Mouse (Mus musculus): Measurements from ENCODE around the gene Nanos2. TPM values are rescaled to one million over a fixed set of nuclear protein-coding genes. Genes with fewer than 3 reads are reported as not detected.
A peak's percentile ranks its signal among the peaks of the same experiment; 100 is the strongest.

Nanos2 gene
- total and polyA plus RNA-seq, 2 experiments from 2014 or later, result 1.3 to 3.7 TPM

DNA sequence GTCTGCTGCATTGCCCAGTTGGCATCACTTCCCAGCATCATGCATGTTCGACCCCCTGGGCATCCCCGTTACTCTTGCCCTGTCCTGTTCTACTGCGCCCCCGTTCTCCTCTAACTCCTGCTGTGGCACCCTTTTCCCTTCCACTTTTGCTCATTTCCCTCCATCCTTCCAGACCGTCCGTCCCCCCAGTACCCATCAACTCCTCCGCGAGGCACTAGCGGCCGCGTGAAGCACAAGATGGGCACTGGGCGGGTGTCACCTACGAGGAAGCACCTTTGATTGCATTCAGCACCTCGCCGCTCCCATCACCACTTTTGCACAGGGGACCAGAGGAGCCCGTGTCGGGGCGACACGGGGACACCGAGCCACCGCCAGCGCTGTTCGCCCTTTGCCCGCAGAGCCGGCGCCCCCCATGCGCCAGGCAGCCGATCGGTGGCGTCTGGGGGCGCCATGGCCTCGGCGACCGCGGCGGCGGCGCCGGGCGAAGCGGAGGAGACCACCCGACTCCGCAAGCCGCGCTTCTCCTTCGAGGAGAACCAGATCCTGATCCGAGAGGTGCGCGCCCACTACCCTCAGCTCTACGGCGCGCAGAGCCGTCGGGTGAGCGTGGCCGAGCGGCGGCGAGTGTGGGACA lies 4.6 kb downstream of the Nanos2 start:
- peak overlapping the region; percentile 74 for H3K9ac ChIP-seq (replicated peaks; ENCODE audit: low read length, poor library complexity, severe bottlenecking)
- H3K4me3 ChIP-seq (ENCODE audit: low read depth, low read length), result peak overlapping the region; percentile 61
- peak; percentile 22 for DNase-seq (ENCODE audit: low spot score)
- no peaks in the 10 kb centered on the region for H3K9me3 ChIP-seq (ENCODE audit: low read length)
- under 1% methylated on average over 55 of the region's 59 CpGs for WGBS
- H3K27me3 ChIP-seq (ENCODE audit: insufficient read depth, low read length), result no peaks in the 10 kb centered on the region
- H3K36me3 ChIP-seq (ENCODE audit: insufficient read depth, low read length), result no peaks in the 10 kb centered on the region; the same call in 1 of the 2 replicates
- H3K27ac ChIP-seq (ENCODE audit: low read depth, low read length), result peak overlapping the region; percentile 69
- ATAC-seq (ENCODE audit: low FRiP score), result peak; percentile 2; the same call in 1 of the 2 replicates
- peak overlapping the region; percentile 78 for H3K4me2 ChIP-seq (ENCODE audit: low read depth, low read length, poor library complexity, severe bottlenecking)
- 0 out of 2 replicates have a peak, but pooled peaks have one; percentile 1 for TF ChIP-seq CTCF (IDR thresholded peaks at IDR 0.05)
- H3K4me1 ChIP-seq (ENCODE audit: insufficient read depth, low read length), result peaks cover 17% of the 10 kb centered on the region

DNA sequence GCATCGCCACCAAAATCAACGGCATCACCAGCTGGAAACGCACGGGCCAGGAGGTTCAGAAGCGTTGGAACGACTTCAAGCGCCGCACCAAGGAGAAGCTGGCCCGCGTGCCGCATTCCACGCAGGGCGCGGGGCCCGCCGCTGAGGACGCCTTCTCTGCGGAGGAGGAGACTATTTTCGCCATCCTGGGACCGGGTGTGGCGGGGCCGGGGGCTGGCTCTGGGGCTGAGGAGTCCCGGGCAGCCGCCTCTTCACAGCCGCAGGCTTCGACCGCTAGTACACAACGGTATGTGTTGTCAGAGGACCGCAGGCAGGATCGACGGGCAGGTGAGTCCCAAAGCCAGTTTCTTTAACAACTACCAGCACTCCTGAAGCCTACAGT lies 5.1 kb downstream of the Nanos2 start:
- peak overlapping the region; percentile 78 for H3K4me2 ChIP-seq (ENCODE audit: low read depth, low read length, poor library complexity, severe bottlenecking)
- 1% methylated on average over 31 of the region's 31 CpGs for WGBS
- peak overlapping the region; percentile 61 for H3K4me3 ChIP-seq (ENCODE audit: low read depth, low read length)
- no peak for ATAC-seq (ENCODE audit: low FRiP score)
- H3K36me3 ChIP-seq (ENCODE audit: insufficient read depth, low read length), result no peaks in the 10 kb centered on the region; the same call in 1 of the 2 replicates
- H3K27ac ChIP-seq (ENCODE audit: low read depth, low read length), result peak overlapping the region; percentile 69
- no peak for DNase-seq (ENCODE audit: low spot score)
- H3K27me3 ChIP-seq (ENCODE audit: insufficient read depth, low read length), result no peaks in the 10 kb centered on the region
- peaks cover 17% of the 10 kb centered on the region for H3K4me1 ChIP-seq (ENCODE audit: insufficient read depth, low read length)
- no peak for TF ChIP-seq CTCF (IDR thresholded peaks at IDR 0.05)
- no peaks in the 10 kb centered on the region for H3K9me3 ChIP-seq (ENCODE audit: low read length)
- H3K9ac ChIP-seq (replicated peaks; ENCODE audit: low read length, poor library complexity, severe bottlenecking), result peak overlapping the region; percentile 74

DNA sequence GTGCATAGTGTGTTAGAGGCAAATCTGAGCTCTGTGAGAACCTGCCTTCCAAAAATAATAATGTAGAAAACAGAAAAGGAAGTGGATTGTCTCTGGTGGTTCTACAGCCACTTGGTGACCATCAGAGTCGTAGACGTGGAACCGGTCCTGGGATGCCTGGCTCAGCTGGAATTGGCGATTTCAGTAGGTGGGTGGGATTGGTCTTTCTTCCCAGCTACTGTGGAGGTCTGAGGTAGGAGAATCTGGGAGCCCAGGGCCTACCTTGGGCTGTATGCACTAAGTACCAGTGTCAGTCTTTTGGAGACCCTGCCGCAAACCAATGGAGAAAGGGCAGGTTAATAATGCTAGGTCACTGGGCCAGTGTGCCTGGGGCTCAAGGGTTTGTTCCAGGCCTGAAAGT lies 5.8 kb downstream of the Nanos2 start:
- no peak for ATAC-seq (ENCODE audit: low FRiP score)
- no peak for TF ChIP-seq CTCF (IDR thresholded peaks at IDR 0.05)
- 92% methylated on average over 5 of the region's 5 CpGs for WGBS
- Histone ChIP-seq H3K27ac (ENCODE audit: low read depth, low read length) (no peak overlapping the region; the same call in 1 of the 2 replicates), H3K4me3 (ENCODE audit: low read depth, low read length) (peak overlapping the region; percentile 61; the same call in 1 of the 2 replicates), H3K36me3 (ENCODE audit: insufficient read depth, low read length) (no peaks in the 10 kb centered on the region; the same call in 1 of the 2 replicates), H3K9me3 (ENCODE audit: low read length) (no peaks in the 10 kb centered on the region), H3K4me1 (ENCODE audit: insufficient read depth, low read length) (peaks cover 17% of the 10 kb centered on the region), H3K27me3 (ENCODE audit: insufficient read depth, low read length) (no peaks in the 10 kb centered on the region), H3K9ac (replicated peaks; ENCODE audit: low read length, poor library complexity, severe bottlenecking) (no peak overlapping the region; the same call in 1 of the 2 replicates), H3K4me2 (ENCODE audit: low read depth, low read length, poor library complexity, severe bottlenecking) (peak overlapping the region; percentile 78)
- DNase-seq (ENCODE audit: low spot score), result no peak

DNA sequence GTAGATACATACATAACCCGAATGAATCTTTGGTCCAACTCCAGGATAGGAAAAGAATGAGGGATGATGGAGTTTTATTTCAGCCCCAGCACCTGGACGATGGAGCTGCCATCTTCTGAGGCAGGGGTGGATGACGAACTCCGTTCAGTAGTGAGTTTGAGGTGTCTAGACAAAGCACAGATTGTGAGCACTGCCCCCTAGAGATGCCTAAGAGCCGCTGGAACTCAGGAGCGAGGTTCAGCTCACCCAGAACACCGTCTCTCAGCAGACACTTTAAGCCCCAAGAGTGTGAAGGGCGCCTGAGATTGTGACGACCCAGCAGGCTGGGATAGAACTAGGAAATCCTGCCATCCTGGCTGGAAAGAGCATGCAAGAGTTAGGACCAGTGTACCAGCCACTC lies 11.6 kb downstream of the Nanos2 start:
- DNase-seq (ENCODE audit: low spot score), result peak; percentile 37
- Histone ChIP-seq H3K9me3 (ENCODE audit: low read length) (no peaks in the 10 kb centered on the region), H3K27me3 (ENCODE audit: insufficient read depth, low read length) (no peaks in the 10 kb centered on the region), H3K4me1 (ENCODE audit: insufficient read depth, low read length) (peaks cover 6% of the 10 kb centered on the region), H3K36me3 (ENCODE audit: insufficient read depth, low read length) (peaks cover 6% of the 10 kb centered on the region; the same call in 1 of the 2 replicates), H3K4me2 (ENCODE audit: low read depth, low read length, poor library complexity, severe bottlenecking) (no peak overlapping the region), H3K27ac (ENCODE audit: low read depth, low read length) (no peak overlapping the region), H3K9ac (replicated peaks; ENCODE audit: low read length, poor library complexity, severe bottlenecking) (0 out of 2 replicates have a peak overlapping the region, but pooled peaks have one; percentile 9), H3K4me3 (ENCODE audit: low read depth, low read length) (no peak overlapping the region)
- peak; percentile 50 for TF ChIP-seq CTCF (IDR thresholded peaks at IDR 0.05)
- no peak for ATAC-seq (ENCODE audit: low FRiP score)
- WGBS, result 33% methylated on average over 9 of the region's 9 CpGs

DNA sequence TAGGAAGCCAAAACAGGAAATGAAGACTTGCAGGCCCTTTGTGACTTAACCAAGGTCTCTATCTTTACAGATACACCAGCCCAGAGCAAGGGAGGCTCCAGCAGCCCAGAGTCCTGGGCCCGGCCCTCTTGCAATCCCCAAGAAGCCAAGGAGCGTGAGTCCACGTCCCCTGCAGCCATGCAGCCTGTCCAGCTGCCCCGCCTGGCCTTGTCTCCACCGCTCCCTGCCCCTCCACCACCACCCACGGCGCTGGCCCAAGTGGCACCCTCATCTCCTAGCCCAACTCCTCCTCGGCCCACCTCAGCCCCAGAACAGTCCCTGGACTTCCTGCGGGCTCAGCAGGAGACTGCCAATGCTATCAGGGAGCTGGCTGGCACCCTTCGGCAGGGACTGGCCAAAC lies 13.2 kb downstream of the Nanos2 start:
- no peak for TF ChIP-seq CTCF (IDR thresholded peaks at IDR 0.05)

DNA sequence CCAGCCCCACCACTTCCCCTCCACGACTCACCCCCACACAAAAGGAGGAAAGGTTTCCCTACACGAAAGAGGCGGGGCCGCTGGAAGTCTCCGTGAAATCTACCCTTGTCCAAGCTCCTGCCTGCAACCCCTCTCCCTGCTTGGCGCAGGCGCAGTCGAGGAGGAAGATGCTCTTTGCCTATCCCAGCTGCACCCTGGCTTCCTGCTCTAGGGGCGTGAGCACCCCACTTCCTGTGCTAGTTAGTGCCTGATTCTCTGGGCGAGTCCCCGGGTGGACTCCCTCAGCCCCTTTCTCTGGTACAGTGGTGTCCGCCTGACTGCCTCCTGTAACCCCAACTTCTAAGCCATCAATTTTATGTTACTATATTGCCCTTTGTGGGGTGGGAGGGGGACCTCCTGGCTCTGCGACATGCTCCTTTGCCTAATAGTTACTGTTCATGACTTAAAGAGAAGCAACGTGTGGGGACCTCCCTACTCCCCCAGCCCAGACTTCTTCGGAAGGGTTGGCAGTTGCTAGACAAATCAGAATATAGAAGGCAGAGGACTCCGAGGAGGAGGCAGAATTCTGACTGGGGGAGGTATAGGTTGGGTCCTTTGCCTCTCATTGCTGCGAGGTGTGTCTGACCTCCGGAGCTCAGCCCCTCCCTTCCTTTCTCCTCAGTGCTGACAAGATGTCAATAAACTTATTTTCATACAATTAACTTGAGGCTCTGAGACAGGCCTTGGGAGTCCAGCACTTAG lies 14.0 kb downstream of the Nanos2 start:
- Histone ChIP-seq H3K9me3 (ENCODE audit: low read length) (no peaks in the 10 kb centered on the region), H3K36me3 (ENCODE audit: insufficient read depth, low read length) (peaks cover 16% of the 10 kb centered on the region), H3K27ac (ENCODE audit: low read depth, low read length) (no peak overlapping the region), H3K4me1 (ENCODE audit: insufficient read depth, low read length) (peaks cover 14% of the 10 kb centered on the region), H3K27me3 (ENCODE audit: insufficient read depth, low read length) (no peaks in the 10 kb centered on the region), H3K4me2 (ENCODE audit: low read depth, low read length, poor library complexity, severe bottlenecking) (peak overlapping the region; percentile 5; the same call in 1 of the 2 replicates), H3K4me3 (ENCODE audit: low read depth, low read length) (no peak overlapping the region), H3K9ac (replicated peaks; ENCODE audit: low read length, poor library complexity, severe bottlenecking) (no peak overlapping the region)
- WGBS, result 55% methylated on average over 16 of the region's 18 CpGs
- TF ChIP-seq CTCF (IDR thresholded peaks at IDR 0.05), result no peak
- ATAC-seq (ENCODE audit: low FRiP score), result no peak
- no peak for DNase-seq (ENCODE audit: low spot score)

More for the DNA sequence above, 13.2 kb downstream of the Nanos2 start:
- Histone ChIP-seq H3K27ac (ENCODE audit: low read depth, low read length) (no peak overlapping the region), H3K4me1 (ENCODE audit: insufficient read depth, low read length) (peaks cover 9% of the 10 kb centered on the region), H3K9ac (replicated peaks; ENCODE audit: low read length, poor library complexity, severe bottlenecking) (no peak overlapping the region), H3K4me3 (ENCODE audit: low read depth, low read length) (no peak overlapping the region), H3K36me3 (ENCODE audit: insufficient read depth, low read length) (peaks cover 8% of the 10 kb centered on the region), H3K9me3 (ENCODE audit: low read length) (no peaks in the 10 kb centered on the region), H3K27me3 (ENCODE audit: insufficient read depth, low read length) (no peaks in the 10 kb centered on the region), H3K4me2 (ENCODE audit: low read depth, low read length, poor library complexity, severe bottlenecking) (peak overlapping the region; percentile 5; the same call in 1 of the 2 replicates)
- ATAC-seq (ENCODE audit: low FRiP score) (no peak), DNase-seq (ENCODE audit: low spot score) (no peak)
- WGBS, result 57% methylated on average over 10 of the region's 10 CpGs
